Mouse (Mus musculus) embryonic facial prominence, embryonic 11.5 days (tissue): ENCODE data around the gene Ear6. TPM values are rescaled to one million over a fixed set of nuclear protein-coding genes. Genes with fewer than 3 reads are reported as not detected.
A peak's percentile ranks its signal among the peaks of the same experiment; 100 is the strongest.
"Not testable (repeated sequence)": the region's sequence is repeated elsewhere in the genome, so short reads cannot be mapped to it uniquely, and the experiment has no call there.

Source experiments
- ATAC-seq: fragments of 200-750 bp; cut with Nextera tagmentation; replicated peaks from 2 replicates; pipeline ENCODE4 v1.8.0; 2017; ENCODE audit warnings: low read depth; ENCODE audit not compliant: insufficient number of reproducible peaks, low FRiP score, low TSS enrichment
- DNase-seq: peaks from one replicate; pipeline ENCODE4 v3.0.0-alpha.2; 2015; ENCODE audit warnings: low spot score
- H3K27ac ChIP-seq: fragments of 300-500 bp; sonication (generic); replicated peaks from 2 replicates; pipeline ENCODE4 v1.5.1; 2014; ENCODE audit warnings: mild to moderate bottlenecking, low read depth, low read length, control low read depth
- H3K27me3 ChIP-seq: fragments of 300-500 bp; sonication (generic); 2 replicates; pipeline ENCODE4 v1.6.1; 2014; ENCODE audit warnings: mild to moderate bottlenecking, low read length, moderate library complexity, mixed read lengths; ENCODE audit not compliant: control insufficient read depth, insufficient read depth
- H3K36me3 ChIP-seq: fragments of 300-500 bp; sonication (generic); replicated peaks from 2 replicates; pipeline ENCODE4 v1.6.1; 2014; ENCODE audit warnings: low read depth, mild to moderate bottlenecking, low read length, moderate library complexity, mixed read lengths; ENCODE audit not compliant: control insufficient read depth, insufficient read depth
- H3K4me1 ChIP-seq: fragments of 300-500 bp; sonication (generic); 2 replicates; pipeline ENCODE4 v1.6.1; 2014; ENCODE audit warnings: low read length, mixed read lengths; ENCODE audit not compliant: control insufficient read depth, insufficient read depth
- H3K4me2 ChIP-seq: fragments of 300-500 bp; sonication (generic); 2 replicates; pipeline ENCODE4 v1.6.1; 2014; ENCODE audit warnings: low read depth, mild to moderate bottlenecking, control low read depth, low read length, moderate library complexity
- H3K4me3 ChIP-seq: fragments of 300-500 bp; sonication (generic); 2 replicates; pipeline ENCODE4 v1.5.1; 2014; ENCODE audit warnings: low read depth, low read length, control low read depth
- H3K9ac ChIP-seq: fragments of 300-500 bp; sonication (generic); replicated peaks from 2 replicates; pipeline ENCODE4 v1.6.1; 2014; ENCODE audit warnings: mild to moderate bottlenecking, control low read depth, low read length
- H3K9me3 ChIP-seq: fragments of 300-500 bp; sonication (generic); replicated peaks from 2 replicates; pipeline ENCODE4 v1.6.1; 2016; ENCODE audit warnings: mild to moderate bottlenecking, low read length, inconsistent platforms, mixed read lengths; ENCODE audit not compliant: control insufficient read depth
- WGBS: fragments of 180-500 bp; shearing (Covaris S2); extraction: QIAGEN DNeasy Blood & Tissue Kit; methylation state at CpG from one replicate; pipeline ENCODE4 v1.1.7; 2014; 5-methylcytosine and 5-hydroxymethylcytosine counted together
- polyA plus RNA-seq: library from polyadenylated mRNA; unstranded; fragments of >200 nt; fragmentation: Nextera tagmentation; extraction: Ambion mirVana; gene quantifications from 2 replicates; pipeline ENCODE4 v1.2.1, GENCODE M21; 2014

The Ear6 gene
- polyA plus RNA-seq, 1 experiment from 2014 or later: not detected

GRCm38 (mm10) chr14:51846566-51846965 lies 6.9 kb upstream of the Ear6 start:
- Histone ChIP-seq H3K9ac (no peak overlapping the region), H3K9me3 (no peaks in the 10 kb centered on the region), H3K27me3 (no peaks in the 10 kb centered on the region), H3K27ac (no peak overlapping the region), H3K4me3 (no peak overlapping the region), H3K4me1 (no peaks in the 10 kb centered on the region), H3K36me3 (no peaks in the 10 kb centered on the region), H3K4me2 (no peak overlapping the region)
- ATAC-seq: no peak; the same call in 1 of the 2 replicates
- WGBS: 80% methylated on average over 3 of the region's 3 CpGs
- no peak for DNase-seq

- not testable (repeated sequence) for H3K4me3 ChIP-seq, H3K4me2 ChIP-seq, H3K27ac ChIP-seq, H3K36me3 ChIP-seq, H3K4me1 ChIP-seq, H3K9ac ChIP-seq, H3K9me3 ChIP-seq, ATAC-seq, H3K27me3 ChIP-seq
- peak; percentile 51 for DNase-seq
- WGBS: 45% methylated on average over 3 of the region's 3 CpGs
These were observed 2.5 kb upstream of the Ear6 start for GRCm38 (mm10) chr14:51851006-51851405.

GRCm38 (mm10) chr14:51855280-51855679 lies 1.8 kb downstream of the Ear6 start:
- not testable (repeated sequence) for H3K27ac ChIP-seq, H3K4me3 ChIP-seq, ATAC-seq, H3K27me3 ChIP-seq, H3K4me1 ChIP-seq, DNase-seq, H3K9me3 ChIP-seq, H3K9ac ChIP-seq, H3K36me3 ChIP-seq, H3K4me2 ChIP-seq
- WGBS: 75% methylated on average over 7 of the region's 7 CpGs

GRCm38 (mm10) chr14:51863603-51864002 lies 10.1 kb downstream of the Ear6 start:
- not testable (repeated sequence) for H3K4me2 ChIP-seq, H3K9ac ChIP-seq, H3K36me3 ChIP-seq, H3K9me3 ChIP-seq, H3K4me1 ChIP-seq, H3K27me3 ChIP-seq, H3K27ac ChIP-seq, ATAC-seq, H3K4me3 ChIP-seq
- WGBS: 6% methylated on average over 1 of the region's 1 CpGs
- DNase-seq: peak; percentile 35

GRCm38 (mm10) chr14:51870756-51871155 lies 17.3 kb downstream of the Ear6 start:
- H3K27ac ChIP-seq: no peak overlapping the region
- no peaks in the 10 kb centered on the region for H3K9me3 ChIP-seq
- WGBS: 84% methylated on average over 2 of the region's 2 CpGs
- H3K27me3 ChIP-seq: no peaks in the 10 kb centered on the region
- H3K36me3 ChIP-seq: no peaks in the 10 kb centered on the region
- H3K4me1 ChIP-seq: no peaks in the 10 kb centered on the region
- no peak for ATAC-seq
- no peak for DNase-seq
- H3K4me2 ChIP-seq: no peak overlapping the region
- H3K4me3 ChIP-seq: no peak overlapping the region
- no peak overlapping the region for H3K9ac ChIP-seq

- Histone ChIP-seq H3K27ac (no peak overlapping the region), H3K9me3 (no peaks in the 10 kb centered on the region), H3K4me3 (no peak overlapping the region), H3K4me1 (no peaks in the 10 kb centered on the region), H3K4me2 (no peak overlapping the region), H3K27me3 (no peaks in the 10 kb centered on the region), H3K36me3 (no peaks in the 10 kb centered on the region), H3K9ac (no peak overlapping the region)
- 80% methylated on average over 9 of the region's 9 CpGs for WGBS
- DNase-seq (no peak), ATAC-seq (no peak)
These were observed 18.2 kb downstream of the Ear6 start for GRCm38 (mm10) chr14:51871741-51872140.

- ATAC-seq (no peak), DNase-seq (no peak)
- Histone ChIP-seq H3K4me1 (no peaks in the 10 kb centered on the region), H3K27ac (no peak overlapping the region), H3K9me3 (no peaks in the 10 kb centered on the region), H3K9ac (no peak overlapping the region), H3K27me3 (no peaks in the 10 kb centered on the region), H3K36me3 (no peaks in the 10 kb centered on the region), H3K4me2 (no peak overlapping the region), H3K4me3 (no peak overlapping the region)
- WGBS: 83% methylated on average over 3 of the region's 3 CpGs
These were observed 24.0 kb downstream of the Ear6 start for GRCm38 (mm10) chr14:51877517-51877916.

GRCm38 (mm10) chr14:51883527-51884030 lies 30.1 kb downstream of the Ear6 start:
- under 1% methylated on average over 4 of the region's 4 CpGs for WGBS

More at GRCm38 (mm10) chr14:51883527-51884030, 30.1 kb downstream of the Ear6 start:
- no peak overlapping the region for H3K27ac ChIP-seq
- H3K4me3 ChIP-seq: peak overlapping the region; percentile 62; the same call in 1 of the 2 replicates
- peak; percentile 62 for ATAC-seq
- peak; percentile 82 for DNase-seq
- no peaks in the 10 kb centered on the region; the same call in 1 of the 2 replicates for H3K36me3 ChIP-seq
- peak overlapping the region; percentile 51 for H3K4me2 ChIP-seq
- H3K9ac ChIP-seq: no peak overlapping the region; the same call in 1 of the 2 replicates
- no peaks in the 10 kb centered on the region for H3K27me3 ChIP-seq
- no peaks in the 10 kb centered on the region for H3K4me1 ChIP-seq
- H3K9me3 ChIP-seq: no peaks in the 10 kb centered on the region
